Mouse (Mus musculus) left cerebral cortex, postnatal 10 days (tissue): ENCODE data around the gene Cpeb1. TPM values are rescaled to one million over a fixed set of nuclear protein-coding genes. Genes with fewer than 3 reads are reported as not detected.
A peak's percentile ranks its signal among the peaks of the same experiment; 100 is the strongest.

ENCODE experiments used
- DNase-seq, 2 experiments: peaks; one replicate each; pipeline ENCODE4 v3.0.0; 2021 to 2022; ENCODE audit warnings: low spot score in 2 of 2, mixed read lengths in 1 of 2; ENCODE audit errors: extremely low spot score in 1 of 2
- intact Hi-C: fragments of 180-260 bp; cut with DNase I; formaldehyde crosslinking; loops from one replicate; pipeline ENCODE4 v1.15.1; 2025
- total RNA-seq, 2 experiments: library from RNA; stranded (reverse); gene quantifications; 2 replicates each; pipeline ENCODE4 v1.2.3; 2021

The Cpeb1 gene
- total RNA-seq, 2 experiments from 2014 or later, result 20.8 to 21.0 TPM

DNA sequence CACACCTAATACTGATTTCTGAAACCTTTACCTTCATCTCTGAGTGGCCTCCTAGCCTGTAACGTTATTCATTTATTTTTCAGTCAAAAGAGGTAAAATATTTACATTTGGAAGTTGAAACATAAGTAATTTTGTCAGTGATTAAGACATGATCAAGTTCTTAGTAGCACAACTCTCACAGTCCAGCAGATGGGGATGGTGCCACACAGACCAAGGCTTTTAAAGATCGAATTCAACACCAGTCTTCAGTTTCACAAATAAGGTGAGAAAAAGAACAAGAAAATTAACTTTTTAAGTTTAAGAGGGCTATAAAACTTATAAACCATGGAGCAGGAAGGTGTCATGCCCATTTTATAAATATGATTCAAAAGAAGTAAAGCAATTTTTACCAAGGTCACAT, 56.3 kb downstream of the Cpeb1 start:
- intact Hi-C loops, result loop anchor here (10.0 kb wide), 1 partner anchor 386 kb away; the partner anchor contains the start of gene 3110040N11Rik
- peak in 1 of 2 experiments; percentile 4 for DNase-seq

DNA sequence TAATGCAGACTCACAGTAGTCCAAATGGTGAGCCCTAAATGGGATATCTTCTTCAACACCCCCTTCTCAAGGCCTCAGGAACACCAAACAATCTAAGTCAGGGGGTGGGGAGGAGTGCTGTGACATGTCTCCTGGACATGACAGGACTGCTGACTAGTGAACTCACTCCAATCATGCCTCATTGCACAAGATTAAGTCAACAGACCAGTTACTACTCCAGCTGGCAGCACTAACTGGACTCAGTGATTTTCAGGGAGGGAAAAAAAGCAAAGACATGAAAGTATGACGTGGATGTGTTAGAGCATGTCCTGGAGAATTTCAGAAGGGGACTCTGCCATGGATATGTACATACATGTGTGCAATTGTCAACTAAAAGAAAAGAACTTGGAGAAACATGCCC, 75.9 kb downstream of the Cpeb1 start:
- intact Hi-C loops, result no loop called here

DNA sequence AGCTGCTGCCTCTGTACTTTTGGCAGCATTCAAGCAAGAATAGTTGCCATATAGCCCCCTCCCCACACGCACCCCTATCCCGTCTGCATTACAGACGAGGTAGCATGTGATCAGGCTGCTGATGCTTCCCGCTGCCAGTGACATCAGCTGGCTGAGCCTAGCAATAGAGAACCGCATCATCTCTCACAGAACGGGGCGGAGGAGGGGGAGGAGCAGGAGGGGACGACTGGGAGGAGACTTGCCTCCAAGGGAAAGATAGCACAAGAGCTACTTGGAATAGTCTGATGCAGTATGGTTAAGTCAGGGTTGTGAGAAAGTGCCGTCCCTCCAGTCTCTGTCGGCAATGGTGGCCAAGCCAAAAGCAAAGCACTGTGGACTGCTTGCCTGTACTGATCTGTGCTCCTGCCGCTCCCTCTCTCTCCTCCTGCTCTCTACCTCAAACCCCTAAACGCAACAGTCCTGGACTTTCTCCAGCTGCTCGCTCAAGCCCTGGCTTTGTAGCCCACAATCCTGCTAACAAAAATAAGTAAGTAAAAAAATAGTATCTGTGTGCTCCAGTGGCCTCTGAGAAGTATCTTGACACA, 82.8 kb downstream of the Cpeb1 start:
- DNase-seq, result peak; percentile 71 to 79
- intact Hi-C loops, result no loop called here

More for the DNA sequence above, 75.9 kb downstream of the Cpeb1 start:
- no peak for DNase-seq

DNA sequence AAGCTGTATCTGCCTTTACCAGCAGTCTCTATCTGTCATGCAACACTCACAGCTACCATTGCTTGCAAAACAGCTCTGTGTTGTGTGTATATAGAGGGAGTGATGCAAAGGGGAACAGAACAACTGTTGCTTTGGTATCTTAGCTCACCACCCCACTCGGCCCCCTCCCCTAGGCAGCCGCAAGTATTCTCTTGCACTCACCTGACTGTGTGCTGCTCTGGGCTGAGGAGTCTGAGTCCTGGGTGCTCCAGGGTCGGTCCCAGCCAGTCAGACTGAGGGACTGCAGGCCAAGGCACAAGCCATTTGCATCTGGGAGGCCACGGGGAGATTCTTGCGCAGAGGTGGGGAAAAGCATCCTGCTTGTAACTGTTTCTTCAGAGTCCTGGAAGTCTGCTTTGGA, 83.5 kb downstream of the Cpeb1 start:
- intact Hi-C loops, result no loop called here

DNA sequence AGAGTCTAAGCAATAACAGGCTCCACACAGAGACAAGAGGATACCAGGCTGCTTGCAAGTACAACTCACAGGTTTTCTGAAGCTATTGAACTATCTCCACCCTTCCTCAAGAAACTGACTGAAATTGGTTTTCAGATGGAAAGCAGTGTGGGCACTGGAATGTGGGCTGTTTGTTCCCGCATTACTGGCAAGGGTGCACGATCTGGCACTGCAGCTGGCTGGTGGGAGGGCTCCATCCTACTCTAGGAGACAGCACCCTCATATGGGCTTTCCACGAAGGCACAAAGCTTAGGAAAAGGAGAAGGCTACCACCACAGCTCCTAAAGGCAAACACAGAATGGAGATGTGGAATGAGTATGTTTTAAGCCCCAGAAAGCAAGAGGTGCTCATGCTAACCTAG, 85.5 kb downstream of the Cpeb1 start:
- intact Hi-C loops, result loop anchor here (10.0 kb wide), 1 partner anchor 85 kb away; the partner anchor contains the start of gene Cpeb1
- DNase-seq, result no peak

More for the DNA sequence above, 83.5 kb downstream of the Cpeb1 start:
- DNase-seq, result no peak

DNA sequence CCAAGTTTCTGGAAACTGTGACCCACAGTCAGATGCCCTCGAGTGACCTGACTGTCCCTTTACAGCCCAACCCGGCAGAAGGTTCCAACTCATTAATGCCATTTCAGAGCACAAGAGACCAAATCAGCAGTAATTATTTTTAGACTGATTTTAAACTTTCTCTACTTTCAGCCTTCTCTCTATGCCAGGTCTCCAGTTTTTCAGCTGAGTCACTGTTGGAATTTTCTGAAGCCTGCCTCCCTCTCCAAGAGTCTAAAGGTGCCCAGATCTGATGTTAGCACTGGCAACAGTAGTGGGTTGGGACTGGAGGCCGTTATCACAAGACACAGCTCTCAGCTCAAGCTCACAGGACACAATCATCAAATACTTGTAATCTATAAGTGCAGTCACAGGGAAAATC, 87.3 kb downstream of the Cpeb1 start:
- intact Hi-C loops, result loop anchor here (10.0 kb wide), 1 partner anchor 87 kb away; the partner anchor contains the start of gene Cpeb1
- DNase-seq, result no peak

DNA sequence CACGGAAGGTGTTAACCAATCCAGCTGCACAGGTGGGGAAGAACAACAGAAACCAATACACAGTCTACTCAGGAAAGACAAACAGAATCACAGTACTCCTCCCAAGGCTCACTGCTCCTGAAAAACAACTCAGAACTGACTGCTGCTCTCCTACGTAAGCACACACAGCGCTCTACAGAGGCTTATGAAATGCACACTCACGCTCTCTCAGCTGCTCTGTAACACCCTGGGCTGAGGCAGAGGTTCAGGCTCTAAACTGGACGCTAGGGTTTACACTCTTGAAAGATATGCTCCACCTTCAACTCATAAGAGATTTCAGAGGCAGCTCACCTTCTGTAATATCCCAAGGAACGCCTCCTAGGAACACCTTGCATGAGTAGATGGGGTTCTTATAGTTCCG, 98.3 kb downstream of the Cpeb1 start:
- DNase-seq, result no peak
- intact Hi-C loops, result no loop called here

DNA sequence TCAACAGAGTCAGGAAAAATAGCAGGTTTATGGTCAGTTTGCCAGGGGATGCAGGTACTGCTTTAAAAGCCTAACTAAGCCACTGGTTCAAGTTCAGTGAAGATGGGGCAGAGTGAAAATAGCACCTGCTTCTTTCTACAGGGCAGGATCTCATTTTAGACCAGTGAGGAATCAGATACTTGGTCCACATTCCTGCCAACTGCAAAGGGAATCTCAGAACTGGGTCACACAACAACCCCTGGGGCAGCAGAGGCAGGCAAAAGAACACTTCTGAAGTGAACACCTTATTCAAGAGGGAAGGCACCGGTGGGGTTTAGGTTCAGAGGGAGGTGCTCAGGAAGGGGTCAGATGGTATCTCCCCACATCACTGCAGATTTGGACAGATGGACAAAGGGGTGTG, 98.9 kb downstream of the Cpeb1 start:
- intact Hi-C loops, result no loop called here
- DNase-seq, result no peak

DNA sequence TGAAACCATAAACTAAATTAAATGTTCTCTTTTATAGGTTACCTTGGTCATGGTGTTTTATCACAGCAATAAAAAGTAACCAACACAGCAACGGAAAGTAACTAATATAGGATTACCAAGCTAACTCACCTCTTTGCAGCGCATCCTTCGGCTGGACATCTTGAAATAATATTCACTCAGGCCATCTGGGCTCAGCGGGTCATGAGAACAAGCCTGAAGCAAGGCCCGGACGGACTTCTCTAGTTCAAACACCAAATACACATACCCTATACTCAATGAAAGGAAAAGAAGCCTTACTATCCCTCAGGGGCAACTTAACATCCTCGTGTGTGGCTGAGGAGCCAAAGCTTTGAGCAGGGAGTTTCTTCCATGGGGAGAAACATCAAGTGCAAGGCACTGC, 99.5 kb downstream of the Cpeb1 start:
- no peak for DNase-seq
- intact Hi-C loops, result no loop called here

DNA sequence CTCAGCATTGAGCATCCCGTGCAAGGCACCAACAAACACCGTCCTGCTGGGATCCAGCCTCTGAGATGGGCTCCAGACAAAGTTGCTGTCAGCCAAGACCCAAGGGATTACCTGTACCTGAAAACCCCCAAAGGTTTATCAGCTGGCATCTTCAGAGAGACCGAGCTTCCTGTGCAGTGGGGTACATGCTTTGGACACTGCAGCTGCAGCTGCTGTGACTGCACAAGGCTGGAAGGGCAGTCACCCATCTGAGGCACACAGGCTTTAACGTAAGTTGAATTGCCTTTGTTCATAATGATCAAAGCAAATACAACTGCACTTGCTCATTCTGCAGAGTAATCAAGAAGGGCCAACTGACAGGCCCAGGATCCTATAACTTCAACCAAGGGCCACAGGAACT, 103.4 kb downstream of the Cpeb1 start:
- intact Hi-C loops, result no loop called here
- DNase-seq, result no peak

DNA sequence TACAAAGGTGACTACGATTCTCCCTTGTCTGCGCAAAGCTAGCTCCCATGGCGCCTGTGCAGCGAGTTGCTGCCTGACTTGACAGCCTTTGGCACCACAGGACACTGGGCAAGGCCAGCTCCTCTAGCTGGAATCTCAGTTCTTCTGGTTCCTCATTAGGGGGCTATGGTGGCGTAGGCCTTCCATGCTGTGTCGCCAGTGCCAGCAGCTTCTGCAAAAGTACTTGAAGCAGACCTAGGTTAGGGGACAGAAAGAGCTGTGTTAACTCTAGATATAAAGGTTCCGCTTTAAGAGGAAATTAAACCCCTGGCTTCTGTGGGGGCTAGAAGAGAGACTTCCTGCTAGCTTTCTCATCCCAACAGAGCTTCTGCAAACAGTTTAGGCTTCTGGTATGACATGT, 107.1 kb downstream of the Cpeb1 start:
- intact Hi-C loops, result loop anchor here (5.0 kb wide), 1 partner anchor 224 kb away; the partner anchor contains the start of gene Whamm

DNA sequence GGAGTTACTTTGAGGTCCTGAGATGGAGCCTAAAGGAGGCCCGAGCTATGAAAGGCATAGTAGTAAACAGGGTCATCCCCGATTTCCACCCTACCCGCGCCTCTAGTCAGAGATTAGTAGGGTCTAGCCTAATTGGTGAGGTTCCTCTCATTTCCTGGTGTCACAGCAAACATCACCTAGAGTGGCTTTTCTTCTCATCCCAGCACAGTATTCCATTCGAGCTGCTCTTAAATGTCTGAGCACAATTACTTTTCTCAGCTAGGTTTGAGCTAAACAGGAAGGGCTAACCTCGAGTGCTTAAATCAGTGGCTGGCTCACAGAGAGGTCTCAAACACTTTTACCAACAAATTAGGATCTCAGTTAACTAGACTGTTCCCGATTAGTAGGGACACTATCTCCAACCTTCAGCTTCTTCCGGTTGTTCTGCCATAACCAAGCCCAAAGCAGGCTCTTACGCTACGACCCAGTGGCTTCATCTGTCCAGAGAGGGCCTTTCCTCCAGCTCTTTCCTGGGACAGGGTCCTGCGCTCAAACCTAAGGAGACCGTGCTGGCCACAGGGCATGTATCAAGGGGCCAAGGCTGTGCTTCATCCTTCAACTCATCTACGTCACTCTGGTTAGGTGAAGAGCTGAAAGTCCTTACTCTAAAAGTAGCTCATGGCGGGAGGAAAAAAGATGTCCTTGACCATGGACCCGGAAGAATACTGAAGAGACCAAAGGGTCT, 109.7 kb downstream of the Cpeb1 start:
- peak in 1 of 2 experiments; percentile 17 for DNase-seq
- intact Hi-C loops, result loop anchor here (5.0 kb wide), 1 partner anchor 227 kb away; the partner anchor contains the start of gene Whamm

More for the DNA sequence above, 107.1 kb downstream of the Cpeb1 start:
- DNase-seq, result no peak

DNA sequence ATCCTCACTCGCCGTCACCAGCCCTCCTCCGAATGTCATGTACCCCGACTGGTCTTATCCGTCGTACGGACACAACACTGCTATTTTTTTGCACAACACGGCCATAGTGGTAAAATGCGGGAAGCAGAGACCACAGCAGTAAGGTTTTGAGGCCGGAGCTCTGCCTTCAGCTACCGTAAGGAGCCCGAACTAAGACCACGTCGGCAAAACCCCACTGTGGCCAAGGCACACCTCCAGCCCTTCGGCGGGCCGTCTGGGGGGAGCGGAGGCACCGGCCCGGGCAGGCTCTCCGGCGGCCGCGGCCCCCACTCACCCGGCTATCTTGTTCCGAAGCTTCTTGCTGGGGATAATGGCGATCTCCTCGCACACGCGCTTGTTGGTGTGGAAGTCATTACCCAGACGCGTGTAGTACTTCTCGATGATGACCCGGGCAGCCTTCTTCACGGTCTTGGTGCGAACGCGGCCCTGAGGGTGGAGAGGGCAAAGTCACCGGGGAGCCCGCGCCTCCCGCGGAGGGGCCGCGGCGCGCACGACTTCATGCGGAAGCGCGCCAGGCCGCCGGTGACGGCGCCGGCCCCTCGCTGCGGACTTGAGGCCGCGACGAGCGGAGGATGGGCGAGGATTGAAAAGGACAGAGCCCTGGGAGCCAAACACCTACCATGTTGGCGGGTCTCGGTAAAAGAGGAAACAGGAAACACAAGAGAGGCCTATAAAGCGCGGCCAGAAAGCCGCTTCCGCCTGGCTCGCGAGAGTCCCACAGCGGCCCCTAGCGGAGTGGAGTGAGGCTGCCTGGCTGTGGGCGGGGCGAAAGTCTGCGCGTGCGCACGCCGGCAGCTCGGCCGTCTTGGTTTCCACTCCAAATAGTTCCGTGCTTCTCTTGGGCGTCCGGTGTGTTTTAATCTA, 110.5 kb downstream of the Cpeb1 start, which contains the start of gene Rps17:
TSS of gene Rps17 (minus strand) at position 711 of the 903 bp plus-strand sequence.
- peak; percentile 95 for DNase-seq
- intact Hi-C loops, result loop anchor here (5.0 kb wide), 1 partner anchor 228 kb away; the partner anchor contains the start of gene Whamm

DNA sequence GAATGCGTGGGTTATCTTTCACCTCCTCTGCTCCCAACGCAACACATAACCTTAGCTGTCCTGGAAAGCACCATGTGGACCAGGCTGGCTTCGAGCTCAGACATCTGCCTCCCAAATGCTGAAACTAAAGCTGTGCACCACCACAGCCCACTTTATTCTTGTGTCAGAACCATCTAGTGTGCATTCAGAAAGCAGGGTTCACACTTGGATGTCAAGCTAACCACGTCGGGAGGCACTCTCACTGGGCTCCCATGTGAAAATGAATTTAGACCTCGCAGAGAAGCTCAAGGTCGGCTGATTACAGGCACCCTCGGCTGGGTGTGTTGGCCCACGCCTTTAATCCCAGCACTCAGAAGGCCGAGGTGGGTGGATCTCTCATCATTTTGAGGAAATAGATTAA, 111.4 kb downstream of the Cpeb1 start:
- no peak for DNase-seq
- intact Hi-C loops, result no loop called here

DNA sequence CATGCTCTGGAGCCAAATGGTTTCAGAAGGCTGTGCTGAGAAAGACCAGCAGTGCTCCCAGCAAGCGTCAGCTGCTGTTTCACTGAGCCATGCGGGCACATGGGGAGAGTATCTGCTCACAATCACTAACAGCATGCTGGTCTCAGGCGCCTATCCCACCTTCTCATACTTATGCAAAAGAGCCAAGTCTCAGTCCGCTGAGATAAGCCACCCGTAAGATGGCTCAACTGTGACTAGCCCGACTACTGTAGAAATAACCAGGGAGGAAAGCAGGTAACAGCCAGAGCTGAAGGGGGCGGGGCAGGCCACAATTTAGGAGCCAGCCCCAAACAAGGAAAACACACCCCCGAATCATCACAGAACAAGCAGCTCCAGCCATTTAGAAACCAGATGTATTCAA, 111.9 kb downstream of the Cpeb1 start:
- intact Hi-C loops, result no loop called here
- DNase-seq, result no peak

DNA sequence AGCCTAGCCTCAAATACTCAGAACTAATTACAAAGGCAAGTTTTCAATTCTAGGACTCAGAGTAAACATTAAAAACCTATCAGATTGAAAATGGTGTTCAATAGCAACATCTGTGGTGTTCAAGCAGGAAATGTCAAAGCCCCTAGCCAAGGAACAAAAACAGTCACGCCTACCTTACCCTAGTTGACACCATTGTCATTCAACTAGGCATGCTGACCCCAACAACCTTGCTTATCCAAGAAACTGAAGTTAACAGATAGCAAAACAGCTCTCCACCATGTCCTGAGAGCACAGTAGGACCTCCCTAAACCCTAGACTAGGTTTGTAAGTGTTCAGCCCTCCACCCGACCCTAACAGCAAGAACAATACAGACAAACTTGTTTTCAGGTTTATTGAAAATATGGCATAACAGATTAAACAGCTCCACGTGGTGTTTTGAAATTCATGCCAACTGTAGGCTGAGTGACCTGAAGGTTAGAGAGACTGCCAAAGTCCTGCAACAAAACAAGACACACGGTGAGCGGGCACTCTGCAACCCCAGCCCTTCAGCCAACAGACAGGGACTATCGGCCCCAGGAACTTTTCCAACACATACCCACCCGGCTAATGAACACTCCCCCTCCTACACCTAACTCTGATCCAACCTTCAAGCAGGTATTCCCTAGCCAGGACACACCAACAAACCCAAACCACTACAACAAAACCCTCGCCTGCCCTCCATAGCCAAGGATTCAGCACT, 112.7 kb downstream of the Cpeb1 start:
- DNase-seq, result no peak
- intact Hi-C loops, result no loop called here

DNA sequence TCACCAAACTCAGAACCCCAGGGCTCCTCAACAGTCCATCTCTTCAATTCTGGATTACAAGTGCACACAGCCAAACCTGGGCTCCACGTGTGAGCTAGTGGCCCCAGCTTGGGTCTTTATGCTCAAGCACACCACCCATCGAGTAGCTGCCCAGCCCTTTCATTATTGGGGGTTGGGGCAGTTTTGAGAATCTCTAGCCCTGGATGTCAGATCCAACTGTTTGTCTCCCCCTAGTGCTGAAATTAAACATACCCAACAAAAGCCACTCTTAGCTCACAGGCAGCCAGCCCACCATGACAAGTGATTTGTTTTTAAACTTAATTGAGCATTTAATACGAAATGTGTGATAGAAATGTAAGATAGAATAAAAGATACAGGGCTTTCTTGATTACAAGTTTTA, 113.7 kb downstream of the Cpeb1 start:
- no peak for DNase-seq
- intact Hi-C loops, result no loop called here

DNA sequence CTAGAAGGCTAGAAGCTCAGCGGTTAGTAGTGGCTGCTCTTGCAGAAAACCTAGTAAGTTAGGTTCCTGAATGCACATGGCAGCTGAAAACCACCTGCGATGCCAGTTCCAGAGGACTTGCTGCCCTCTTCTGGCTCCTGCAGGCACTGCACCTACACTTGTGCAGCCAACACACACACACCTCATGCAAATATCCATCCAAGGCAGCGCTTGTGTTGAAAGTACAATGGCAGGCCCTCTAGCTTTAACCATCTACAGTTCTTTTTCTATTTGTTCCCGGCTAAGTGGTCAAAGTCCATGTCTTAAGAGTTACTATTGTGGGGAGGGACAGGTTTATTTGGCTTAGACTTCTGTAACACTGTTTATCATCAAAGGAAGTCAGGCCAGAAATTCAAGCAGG, 115.5 kb downstream of the Cpeb1 start:
- intact Hi-C loops, result loop anchor here (2.0 to 5.0 kb wide), 2 partner anchors 127 to 175 kb away; partner anchors contain the start of gene Pde8a
- peak; percentile 39 to 69 for DNase-seq
